Mouse (Mus musculus): ENCODE data around the gene Gm49510. TPM values are rescaled to one million over a fixed set of nuclear protein-coding genes. Genes with fewer than 3 reads are reported as not detected.

The Gm49510 gene
- polyA plus RNA-seq, 1 experiment from 2014 or later: 0.50 TPM

GRCm38 (mm10) chr15:78934784-78935320, 35.4 kb downstream of the Gm49510 start, which contains the start of gene Nol12:
Gene Nol12 (plus strand): TSS chr15:78934933.
- Histone ChIP-seq H3K9me3 (no peaks in the 10 kb centered on the region), H3K27me3 (no peaks in the 10 kb centered on the region), H3K4me2 (peak within 1 kb of the TSS; percentile 66), H3K36me3 (peaks cover 38% of the 10 kb centered on the region), H3K4me1 (peaks cover 33% of the 10 kb centered on the region), H3K27ac (peak within 1 kb of the TSS; percentile 93), H3K9ac (peak within 1 kb of the TSS; percentile 63), H3K4me3 (peak within 1 kb of the TSS; percentile 79)
- under 1% methylated on average over 40 of the region's 42 CpGs for WGBS
- ATAC-seq (ENCODE audit: insufficient number of reproducible peaks, low FRiP score, low TSS enrichment, low read depth): peak; percentile 81

GRCm38 (mm10) chr15:78936403-78936802, 36.9 kb downstream of the Gm49510 start:
- Histone ChIP-seq H3K27me3 (no peaks in the 10 kb centered on the region), H3K27ac (no peak overlapping the region), H3K4me1 (peaks cover 23% of the 10 kb centered on the region), H3K9ac (no peak overlapping the region), H3K4me3 (no peak overlapping the region), H3K9me3 (no peaks in the 10 kb centered on the region), H3K36me3 (peaks cover 46% of the 10 kb centered on the region), H3K4me2 (no peak overlapping the region)
- WGBS: 93% methylated on average over 12 of the region's 12 CpGs
- ATAC-seq (ENCODE audit: insufficient number of reproducible peaks, low FRiP score, low TSS enrichment, low read depth): no peak

DNA sequence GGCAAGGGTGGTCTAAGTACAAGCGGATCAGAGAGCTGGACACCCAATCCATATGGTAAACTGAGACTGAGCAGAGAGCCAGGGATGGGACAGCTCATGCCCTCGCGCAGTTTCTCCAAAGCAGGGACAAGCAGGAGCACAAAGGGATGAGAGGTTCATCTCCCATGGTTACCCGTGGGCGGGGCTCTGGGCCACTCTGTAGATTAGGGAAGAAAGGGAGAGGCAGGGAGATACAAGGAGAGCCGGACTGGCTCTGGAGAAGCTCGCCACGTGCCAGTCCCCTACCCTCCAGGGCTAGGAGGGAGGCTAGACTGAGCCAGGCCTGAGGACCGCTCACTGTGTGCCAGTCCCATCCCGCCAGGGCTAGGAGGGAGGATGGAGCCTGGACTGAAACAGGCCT, 37.8 kb downstream of the Gm49510 start:
- H3K4me3 ChIP-seq: no peak overlapping the region
- H3K9me3 ChIP-seq: no peaks in the 10 kb centered on the region
- H3K27ac ChIP-seq: no peak overlapping the region
- ATAC-seq (ENCODE audit: insufficient number of reproducible peaks, low FRiP score, low TSS enrichment, low read depth): no peak
- H3K36me3 ChIP-seq: peaks cover 54% of the 10 kb centered on the region
- no peak overlapping the region for H3K9ac ChIP-seq
- H3K4me2 ChIP-seq: no peak overlapping the region
- WGBS: 91% methylated on average over 10 of the region's 10 CpGs
- H3K27me3 ChIP-seq: no peaks in the 10 kb centered on the region
- H3K4me1 ChIP-seq: peaks cover 22% of the 10 kb centered on the region

DNA sequence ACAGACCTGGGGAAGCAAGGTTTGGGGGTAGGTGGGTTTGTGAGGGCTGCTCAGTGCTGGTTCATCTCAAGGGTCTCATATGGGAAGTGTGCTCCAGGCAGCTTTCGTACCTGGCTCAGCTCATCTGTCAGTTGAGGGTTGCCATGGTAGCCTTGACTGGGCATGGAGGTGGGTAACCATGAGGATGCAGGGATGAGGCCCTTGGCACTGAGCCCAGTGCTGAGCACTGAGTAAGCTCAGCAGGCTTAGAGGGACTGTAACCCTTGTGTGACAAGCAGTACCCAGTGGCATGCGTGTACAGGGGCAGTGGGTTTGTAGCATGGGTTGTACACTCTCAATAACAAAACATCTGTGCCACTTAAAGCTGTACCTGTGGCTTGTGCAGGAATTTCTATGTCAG, 38.5 kb downstream of the Gm49510 start:
- no peak for ATAC-seq (ENCODE audit: insufficient number of reproducible peaks, low FRiP score, low TSS enrichment, low read depth)
- peaks cover 54% of the 10 kb centered on the region for H3K36me3 ChIP-seq
- H3K4me3 ChIP-seq: no peak overlapping the region
- H3K27ac ChIP-seq: no peak overlapping the region
- no peak overlapping the region for H3K4me2 ChIP-seq
- WGBS: 85% methylated on average over 2 of the region's 2 CpGs
- H3K27me3 ChIP-seq: no peaks in the 10 kb centered on the region
- no peak overlapping the region for H3K9ac ChIP-seq
- no peaks in the 10 kb centered on the region for H3K9me3 ChIP-seq
- H3K4me1 ChIP-seq: peaks cover 28% of the 10 kb centered on the region

- H3K4me1 ChIP-seq: peaks cover 24% of the 10 kb centered on the region
- H3K4me2 ChIP-seq: no peak overlapping the region
- H3K9ac ChIP-seq: no peak overlapping the region
- H3K27ac ChIP-seq: no peak overlapping the region
- no peak for ATAC-seq (ENCODE audit: insufficient number of reproducible peaks, low FRiP score, low TSS enrichment, low read depth)
- no peaks in the 10 kb centered on the region for H3K9me3 ChIP-seq
- WGBS: 91% methylated on average over 13 of the region's 13 CpGs
- H3K4me3 ChIP-seq: no peak overlapping the region
- H3K36me3 ChIP-seq: peaks cover 54% of the 10 kb centered on the region
- no peaks in the 10 kb centered on the region for H3K27me3 ChIP-seq
These were observed 40.9 kb downstream of the Gm49510 start for GRCm38 (mm10) chr15:78940325-78940724.

GRCm38 (mm10) chr15:78942663-78943062, 43.2 kb downstream of the Gm49510 start:
- 2% methylated on average over 9 of the region's 9 CpGs for WGBS
- no peaks in the 10 kb centered on the region for H3K9me3 ChIP-seq
- peaks cover 15% of the 10 kb centered on the region for H3K4me1 ChIP-seq
- H3K4me3 ChIP-seq: peak overlapping the region; percentile 38
- no peaks in the 10 kb centered on the region for H3K27me3 ChIP-seq
- no peak overlapping the region for H3K27ac ChIP-seq
- ATAC-seq (ENCODE audit: insufficient number of reproducible peaks, low FRiP score, low TSS enrichment, low read depth): peak; percentile 41
- H3K36me3 ChIP-seq: peaks cover 43% of the 10 kb centered on the region
- H3K9ac ChIP-seq: peak overlapping the region; percentile 36
- peak overlapping the region; percentile 56 for H3K4me2 ChIP-seq

GRCm38 (mm10) chr15:78946232-78946631, 46.8 kb downstream of the Gm49510 start:
- no peak for ATAC-seq (ENCODE audit: insufficient number of reproducible peaks, low FRiP score, low TSS enrichment, low read depth)
- Histone ChIP-seq H3K4me2 (no peak overlapping the region), H3K4me3 (no peak overlapping the region), H3K9ac (no peak overlapping the region), H3K27me3 (no peaks in the 10 kb centered on the region), H3K9me3 (no peaks in the 10 kb centered on the region), H3K27ac (no peak overlapping the region), H3K36me3 (peaks cover 10% of the 10 kb centered on the region), H3K4me1 (peaks cover 24% of the 10 kb centered on the region)
- WGBS: 72% methylated on average over 7 of the region's 7 CpGs

DNA sequence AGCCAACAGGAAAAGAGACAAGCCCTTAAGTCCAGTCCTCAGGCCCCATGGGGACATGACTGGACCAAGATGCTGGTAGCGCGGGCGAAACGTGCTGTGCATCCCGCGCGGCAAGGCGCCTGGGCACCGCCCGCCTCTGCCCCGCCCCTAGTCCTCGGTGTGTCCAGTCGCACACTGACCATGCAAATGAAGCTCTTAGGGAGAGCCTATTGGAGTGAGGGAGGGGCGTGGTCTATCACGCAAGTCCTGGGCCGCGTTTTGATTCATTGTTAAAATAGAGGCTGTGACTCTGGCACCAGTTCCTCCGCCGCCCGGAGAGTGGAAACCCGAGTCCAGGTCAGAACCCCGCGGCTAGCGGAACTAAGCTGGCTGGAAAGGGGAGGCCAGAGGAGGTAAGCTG, 48.2 kb downstream of the Gm49510 start, which contains the start of gene Triobp:
Triobp (plus strand) TSS at position 68 of the 400 bp plus-strand sequence.
- peak; percentile 91 for ATAC-seq (ENCODE audit: insufficient number of reproducible peaks, low FRiP score, low TSS enrichment, low read depth)
- H3K27ac ChIP-seq: peak within 1 kb of the TSS; percentile 70
- under 1% methylated on average over 24 of the region's 24 CpGs for WGBS

DNA sequence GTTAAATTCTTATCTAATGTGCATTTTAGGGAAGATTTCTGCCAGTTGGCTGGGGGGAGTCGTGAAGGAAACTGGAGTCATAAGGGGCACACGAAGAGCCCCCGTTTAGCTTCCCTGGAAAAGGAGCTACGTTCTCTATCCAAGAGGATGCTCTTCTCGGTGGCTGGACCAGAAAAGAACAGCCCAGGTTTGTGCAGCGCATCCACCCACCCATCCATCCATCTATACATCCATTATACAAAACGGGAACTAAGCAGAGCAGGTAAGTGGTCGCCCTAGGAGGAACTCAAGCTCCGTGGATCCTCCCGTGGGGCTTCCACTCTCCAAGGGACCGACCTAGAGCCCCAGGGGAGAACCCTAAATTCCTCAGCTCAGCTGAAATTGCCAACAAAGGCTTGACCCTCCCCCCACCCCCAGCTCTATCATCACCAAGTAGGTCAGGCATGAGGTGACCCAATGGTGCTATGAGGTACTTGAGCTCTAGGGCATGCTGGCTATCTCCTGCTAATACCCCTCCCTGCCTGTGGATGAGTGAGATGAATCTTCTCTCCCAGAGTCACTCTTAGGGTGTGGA, 48.8 kb downstream of the Gm49510 start:
- H3K4me3 ChIP-seq: peak overlapping the region; percentile 50
- peak overlapping the region; percentile 83 for H3K4me2 ChIP-seq
- no peak for ATAC-seq (ENCODE audit: insufficient number of reproducible peaks, low FRiP score, low TSS enrichment, low read depth)
- H3K27me3 ChIP-seq: no peaks in the 10 kb centered on the region
- H3K27ac ChIP-seq: peak overlapping the region; percentile 70
- H3K9me3 ChIP-seq: no peaks in the 10 kb centered on the region
- H3K4me1 ChIP-seq: peaks cover 16% of the 10 kb centered on the region
- no peaks in the 10 kb centered on the region for H3K36me3 ChIP-seq
- 4% methylated on average over 11 of the region's 11 CpGs for WGBS
- 0 out of 2 replicates have a peak overlapping the region, but pooled peaks have one; percentile 48 for H3K9ac ChIP-seq

More for the DNA sequence above, 48.2 kb downstream of the Gm49510 start, which contains the start of gene Triobp:
- Histone ChIP-seq H3K9me3 (no peaks in the 10 kb centered on the region), H3K4me2 (peak within 1 kb of the TSS; percentile 83), H3K27me3 (no peaks in the 10 kb centered on the region), H3K9ac (peak within 1 kb of the TSS; percentile 48; the same call in 1 of the 2 replicates), H3K4me3 (peak within 1 kb of the TSS; percentile 50), H3K4me1 (peaks cover 21% of the 10 kb centered on the region), H3K36me3 (no peaks in the 10 kb centered on the region)

- Histone ChIP-seq H3K27me3 (no peaks in the 10 kb centered on the region), H3K4me1 (peaks cover 16% of the 10 kb centered on the region), H3K9ac (no peak overlapping the region), H3K4me2 (peak overlapping the region; percentile 83; the same call in 1 of the 2 replicates), H3K4me3 (no peak overlapping the region), H3K9me3 (no peaks in the 10 kb centered on the region), H3K36me3 (no peaks in the 10 kb centered on the region), H3K27ac (no peak overlapping the region)
- no peak for ATAC-seq (ENCODE audit: insufficient number of reproducible peaks, low FRiP score, low TSS enrichment, low read depth)
- 96% methylated on average over 3 of the region's 3 CpGs for WGBS
These were observed 49.4 kb downstream of the Gm49510 start for GRCm38 (mm10) chr15:78948883-78949282.

DNA sequence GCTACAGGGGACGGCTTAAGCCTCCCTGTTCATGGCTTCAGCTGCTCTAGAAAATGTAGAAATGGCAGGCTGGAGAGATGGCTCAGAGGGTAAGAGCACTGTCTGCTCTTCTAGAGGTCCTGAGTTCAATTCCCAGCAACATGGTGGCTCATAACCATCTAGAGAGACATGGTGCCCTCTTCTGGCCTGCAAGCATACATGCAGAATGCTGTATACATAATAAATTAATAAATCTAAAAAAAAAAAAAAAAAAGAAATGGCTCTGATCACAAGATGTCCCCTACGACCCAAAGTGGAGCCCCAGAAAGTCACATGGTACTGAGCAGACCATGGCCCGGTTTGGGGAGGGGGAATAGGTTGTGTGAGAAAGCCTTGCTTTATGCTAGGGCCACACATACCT, 56.2 kb downstream of the Gm49510 start:
- Histone ChIP-seq H3K27ac (no peak overlapping the region), H3K9ac (no peak overlapping the region), H3K4me2 (no peak overlapping the region), H3K9me3 (no peaks in the 10 kb centered on the region), H3K27me3 (no peaks in the 10 kb centered on the region), H3K4me1 (peaks cover 12% of the 10 kb centered on the region), H3K4me3 (no peak overlapping the region), H3K36me3 (peaks cover 3% of the 10 kb centered on the region; the same call in 1 of the 2 replicates)
- ATAC-seq (ENCODE audit: insufficient number of reproducible peaks, low FRiP score, low TSS enrichment, low read depth): no peak
- 79% methylated on average over 3 of the region's 3 CpGs for WGBS

DNA sequence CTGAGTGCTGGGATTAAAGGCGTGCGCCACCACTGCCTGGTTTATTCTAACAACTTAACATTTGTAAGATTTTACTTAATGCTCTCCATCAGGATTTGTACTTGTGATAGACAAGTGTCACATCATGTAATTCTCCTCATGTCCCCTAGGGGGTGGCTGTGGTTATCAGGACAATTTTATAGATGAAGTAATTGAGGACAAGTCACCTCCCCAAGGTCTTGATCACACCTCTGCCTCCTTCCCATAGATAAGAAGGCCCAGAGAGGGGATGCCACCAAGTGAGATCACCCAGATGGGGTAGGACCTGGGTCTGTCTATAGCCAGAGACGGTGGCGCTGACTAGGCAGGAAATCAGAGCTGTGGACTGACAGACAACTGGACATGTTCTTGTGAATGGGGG, 56.9 kb downstream of the Gm49510 start:
- Histone ChIP-seq H3K9me3 (no peaks in the 10 kb centered on the region), H3K36me3 (peaks cover 3% of the 10 kb centered on the region; the same call in 1 of the 2 replicates), H3K4me2 (no peak overlapping the region), H3K27me3 (no peaks in the 10 kb centered on the region), H3K27ac (no peak overlapping the region), H3K9ac (no peak overlapping the region), H3K4me3 (no peak overlapping the region), H3K4me1 (peaks cover 12% of the 10 kb centered on the region)
- WGBS: 75% methylated on average over 4 of the region's 4 CpGs
- no peak for ATAC-seq (ENCODE audit: insufficient number of reproducible peaks, low FRiP score, low TSS enrichment, low read depth)
